Mouse (Mus musculus) bone marrow macrophage, adult 2 months (primary cell): ENCODE measurements around the gene Gphn. TPM values are rescaled to one million over a fixed set of nuclear protein-coding genes. Genes with fewer than 3 reads are reported as not detected.

Experiments used
- H3K27ac ChIP-seq: 2 replicates; pipeline ENCODE4 v1.5.1; 2012; ENCODE audit warnings: low read depth, low read length; ENCODE audit not compliant: insufficient read depth
- H3K4me1 ChIP-seq: 2 replicates; pipeline ENCODE4 v1.6.1; 2012; ENCODE audit warnings: low read length; ENCODE audit not compliant: control insufficient read depth, insufficient read depth
- H3K4me3 ChIP-seq: 2 replicates; pipeline ENCODE4 v1.5.1; 2012; ENCODE audit warnings: mild to moderate bottlenecking, low read length, moderate library complexity; ENCODE audit not compliant: insufficient read depth
- CTCF ChIP-seq: IDR thresholded peaks from 2 replicates; pipeline ENCODE4 v1.5.1; 2012; ENCODE audit warnings: low read depth, mild to moderate bottlenecking, low read length, moderate library complexity
- POLR2A ChIP-seq: IDR thresholded peaks from 2 replicates; pipeline ENCODE4 v1.6.1; 2012; ENCODE audit warnings: mild to moderate bottlenecking, low read depth, low read length, borderline replicate concordance
- polyA plus RNA-seq: library from polyadenylated mRNA; stranded (reverse); fragments of >200 nt; gene quantifications from 2 replicates; pipeline ENCODE4 v1.2.4, GENCODE M21; 2012; ENCODE audit not compliant: missing spikeins, insufficient read depth, insufficient read length

Gene Gphn
- polyA plus RNA-seq, 1 experiment = 12.0 TPM

DNA sequence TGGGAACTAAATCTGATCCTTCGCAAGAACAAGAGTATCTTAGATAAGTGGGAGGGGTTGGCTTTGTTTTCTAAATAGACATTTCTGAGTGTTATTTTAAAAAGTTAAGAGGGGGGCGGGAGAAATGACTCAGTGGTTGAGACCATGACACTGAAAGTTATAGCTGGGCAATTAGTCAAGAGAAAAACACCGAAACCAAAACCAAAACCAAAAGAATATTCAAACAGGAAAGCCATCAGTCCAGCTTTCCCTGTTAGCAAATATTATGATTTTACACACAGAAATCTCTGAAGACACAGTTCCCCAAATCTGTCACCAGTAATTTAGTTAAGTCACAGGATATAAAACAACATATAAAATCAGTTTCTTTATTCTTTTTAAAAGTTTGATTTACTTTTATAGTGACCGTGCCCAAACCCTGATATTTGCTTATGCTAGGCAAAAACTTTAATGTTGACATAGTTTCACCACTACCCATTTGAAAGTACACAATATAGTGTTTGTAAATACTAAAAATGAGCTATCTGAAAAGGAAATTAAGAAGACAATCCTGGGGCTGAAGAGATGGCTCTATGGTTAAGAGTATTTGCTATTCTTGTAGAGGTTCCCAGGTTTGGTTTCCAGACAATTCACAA lies 6.9 kb upstream of the Gphn start:
- H3K4me1 ChIP-seq = 0 out of 2 replicates have a peak, but pooled peaks cover 2% of the 10 kb centered on the region
- no peak overlapping the region for H3K27ac ChIP-seq
- TF ChIP-seq CTCF = no peak
- TF ChIP-seq POLR2A = no peak
- H3K4me3 ChIP-seq = peak overlapping the region; percentile 14; the same call in 1 of the 2 replicates

DNA sequence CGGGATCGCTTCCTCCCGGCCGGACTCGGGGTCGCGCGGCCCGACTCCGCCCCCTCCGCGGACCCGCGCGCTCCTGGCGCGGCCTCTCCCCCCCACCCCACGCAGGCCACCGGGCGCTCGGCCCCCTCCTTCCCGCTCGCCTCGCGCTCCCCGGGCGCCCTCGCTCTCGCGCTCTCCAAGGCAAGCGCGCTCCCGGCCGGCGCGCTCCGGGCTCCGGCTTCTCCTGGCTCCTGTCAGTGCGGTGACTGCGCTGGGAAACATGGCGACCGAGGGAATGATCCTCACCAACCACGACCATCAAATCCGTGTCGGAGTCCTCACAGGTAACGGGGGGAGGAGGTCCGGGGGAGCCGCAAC lies 318 bp downstream of the Gphn start:
- TF ChIP-seq POLR2A = no peak
- TF ChIP-seq CTCF = no peak
- Histone ChIP-seq H3K4me1 (no peaks in the 10 kb centered on the region), H3K4me3 (peak overlapping the region; percentile 93), H3K27ac (peak overlapping the region; percentile 63)

GRCm38 (mm10) chr12:78227021-78227932 lies 1.1 kb downstream of the Gphn start:
- Histone ChIP-seq H3K27ac (peak overlapping the region; percentile 63), H3K4me1 (peaks cover 2% of the 10 kb centered on the region), H3K4me3 (peak overlapping the region; percentile 93)
- TF ChIP-seq POLR2A (no peak), CTCF (no peak)

GRCm38 (mm10) chr12:78228139-78228538 lies 2.0 kb downstream of the Gphn start:
- no peak for TF ChIP-seq POLR2A
- TF ChIP-seq CTCF = no peak
- H3K4me1 ChIP-seq = peaks cover 2% of the 10 kb centered on the region
- H3K4me3 ChIP-seq = peak overlapping the region; percentile 20; the same call in 1 of the 2 replicates
- H3K27ac ChIP-seq = no peak overlapping the region

GRCm38 (mm10) chr12:78232560-78232959 lies 6.4 kb downstream of the Gphn start:
- TF ChIP-seq CTCF (no peak), POLR2A (no peak)
- Histone ChIP-seq H3K4me3 (no peak overlapping the region), H3K27ac (no peak overlapping the region), H3K4me1 (peaks cover 2% of the 10 kb centered on the region)

DNA sequence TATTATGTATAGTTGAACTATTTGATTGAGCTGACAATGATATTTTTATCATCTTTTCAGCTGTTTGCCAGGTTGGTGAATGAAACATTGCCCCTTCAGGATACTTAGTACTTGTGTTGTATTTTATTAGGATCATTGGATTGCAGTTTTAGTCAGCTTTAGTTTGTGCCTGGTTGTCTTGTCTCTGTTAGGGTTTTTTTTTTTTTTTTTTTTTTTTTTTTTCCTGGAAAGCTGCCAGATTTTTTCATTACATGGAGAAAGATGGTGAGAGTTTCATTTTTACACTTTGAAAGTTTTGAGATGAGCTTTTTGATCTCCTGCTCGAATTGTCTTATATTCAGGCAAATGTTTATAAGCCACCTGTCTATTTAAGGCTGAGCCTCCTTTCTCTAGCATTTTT lies 22.2 kb downstream of the Gphn start:
- Histone ChIP-seq H3K4me3 (no peak overlapping the region), H3K27ac (no peak overlapping the region), H3K4me1 (no peaks in the 10 kb centered on the region)
- TF ChIP-seq CTCF (no peak), POLR2A (no peak)

DNA sequence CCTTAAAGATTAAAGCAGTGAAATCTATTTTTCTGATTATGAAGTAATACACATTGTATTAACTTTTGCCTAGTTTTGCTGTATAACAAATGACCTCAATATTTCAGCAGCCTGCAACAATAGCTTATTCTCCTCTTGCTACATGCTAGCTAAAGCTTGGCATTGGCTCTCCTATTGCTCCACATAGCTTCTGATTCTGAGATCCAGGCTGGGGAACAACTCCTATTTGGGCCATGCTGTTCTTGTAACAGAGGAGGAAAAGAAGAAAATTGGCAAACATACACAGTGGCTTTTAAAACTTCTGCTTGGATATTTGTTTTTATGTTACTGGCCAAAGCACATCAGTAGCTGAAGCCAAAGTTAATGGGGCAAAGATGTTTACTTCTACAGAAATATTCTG lies 23.0 kb downstream of the Gphn start:
- H3K4me1 ChIP-seq = no peaks in the 10 kb centered on the region
- no peak overlapping the region for H3K27ac ChIP-seq
- TF ChIP-seq POLR2A (no peak), CTCF (no peak)
- no peak overlapping the region for H3K4me3 ChIP-seq

DNA sequence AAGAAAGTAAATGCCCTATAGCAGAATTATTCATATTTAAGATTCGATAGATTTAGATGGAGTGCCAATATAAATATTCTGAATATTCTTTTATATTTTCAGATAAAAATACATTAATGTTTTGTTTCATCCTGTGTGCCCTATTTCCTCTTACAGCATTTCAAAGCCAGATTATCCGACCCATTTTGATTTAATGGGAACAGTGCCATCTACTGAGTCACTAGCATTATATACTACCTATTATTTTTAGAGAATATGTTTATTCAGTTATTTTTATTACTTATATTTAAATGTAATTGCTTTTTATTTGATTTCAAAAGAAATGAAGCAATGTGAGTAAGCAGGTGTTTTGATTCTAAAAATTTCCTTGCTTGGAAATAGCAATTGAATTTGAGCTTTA lies 51.2 kb downstream of the Gphn start:
- H3K4me1 ChIP-seq = no peaks in the 10 kb centered on the region
- H3K27ac ChIP-seq = no peak overlapping the region
- H3K4me3 ChIP-seq = no peak overlapping the region
- TF ChIP-seq POLR2A (no peak), CTCF (no peak)

DNA sequence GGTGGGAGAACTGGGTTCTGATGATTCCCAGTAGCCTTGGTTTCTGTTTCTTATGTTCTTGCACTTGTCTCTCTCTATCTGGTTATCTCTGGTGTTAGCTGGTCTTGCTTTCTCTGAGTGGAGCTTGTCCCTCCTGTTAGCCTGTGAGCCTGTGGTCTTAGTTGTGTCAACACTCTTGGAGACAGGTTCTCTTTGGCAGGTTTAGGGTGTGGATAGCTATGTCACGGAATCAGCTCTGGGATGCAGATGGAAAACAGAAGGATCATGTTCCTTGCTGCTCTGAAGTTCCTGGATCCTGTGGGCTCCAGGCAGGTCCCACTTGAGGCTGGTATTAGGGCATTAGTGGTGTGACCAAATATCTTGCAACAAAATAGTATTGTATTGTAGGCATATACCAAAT lies 64.2 kb downstream of the Gphn start:
- Histone ChIP-seq H3K4me1 (no peaks in the 10 kb centered on the region), H3K27ac (no peak overlapping the region), H3K4me3 (no peak overlapping the region)
- no peak for TF ChIP-seq POLR2A
- no peak for TF ChIP-seq CTCF

DNA sequence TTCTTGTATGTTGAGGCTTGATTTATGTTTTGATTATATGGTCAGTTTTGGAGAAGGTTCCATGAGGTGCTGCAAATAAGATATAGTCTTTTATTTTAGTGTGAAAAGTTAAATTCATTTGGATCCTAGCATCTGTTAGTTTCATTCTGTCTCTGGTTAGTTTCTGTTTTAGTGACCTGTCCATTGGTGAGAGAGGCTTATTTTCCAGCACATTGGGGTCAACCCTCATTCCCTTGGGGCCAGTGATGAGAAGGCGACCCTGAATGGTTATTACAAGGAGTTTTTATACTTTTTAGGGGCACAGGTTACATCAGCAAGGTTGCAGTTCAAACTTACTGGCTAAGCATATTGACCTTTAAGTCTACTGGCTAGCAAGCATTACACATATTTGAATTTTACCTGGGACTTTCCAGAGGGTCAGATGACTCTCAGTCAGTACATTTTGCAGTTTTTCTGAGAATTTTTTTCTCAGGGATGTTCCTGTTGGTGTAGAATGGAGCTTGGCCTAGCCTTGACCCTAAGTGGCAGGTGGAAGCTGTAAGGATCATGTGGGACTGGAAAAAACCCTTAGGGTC lies 72.7 kb downstream of the Gphn start:
- Histone ChIP-seq H3K4me3 (no peak overlapping the region), H3K27ac (no peak overlapping the region), H3K4me1 (peaks cover 10% of the 10 kb centered on the region)
- TF ChIP-seq POLR2A = no peak
- TF ChIP-seq CTCF = no peak
